Mouse (Mus musculus): ENCODE data around the gene Rsph1. TPM values are rescaled to one million over a fixed set of nuclear protein-coding genes. Genes with fewer than 3 reads are reported as not detected.
A peak's percentile ranks its signal among the peaks of the same experiment; 100 is the strongest.

Gene Rsph1
- polyA plus RNA-seq, 1 experiment = 1.6 TPM

- Histone ChIP-seq H3K4me1 (ENCODE audit: control insufficient read depth, insufficient read depth, low read length) (no peaks in the 10 kb centered on the region), H3K4me3 (ENCODE audit: insufficient read depth, low read length) (no peak overlapping the region), H3K27ac (ENCODE audit: insufficient read depth, low read length) (no peak overlapping the region)
- TF ChIP-seq CTCF (IDR thresholded peaks at IDR 0.05; ENCODE audit: borderline replicate concordance, insufficient read depth, low read length) = no peak
- TF ChIP-seq POLR2A (IDR thresholded peaks at IDR 0.05; ENCODE audit: low read depth, low read length) = no peak
Measured at GRCm38 (mm10) chr17:31261352-31261751, 15.8 kb downstream of the Rsph1 start.

- no peak overlapping the region for H3K4me3 ChIP-seq (ENCODE audit: insufficient read depth, low read length)
- H3K4me1 ChIP-seq (ENCODE audit: control insufficient read depth, insufficient read depth, low read length) = no peaks in the 10 kb centered on the region
- TF ChIP-seq POLR2A (IDR thresholded peaks at IDR 0.05; ENCODE audit: low read depth, low read length) (no peak), CTCF (IDR thresholded peaks at IDR 0.05; ENCODE audit: borderline replicate concordance, insufficient read depth, low read length) (no peak)
- H3K27ac ChIP-seq (ENCODE audit: insufficient read depth, low read length) = no peak overlapping the region
Measured at GRCm38 (mm10) chr17:31260430-31260829, 16.8 kb downstream of the Rsph1 start.

- no peak overlapping the region for H3K4me3 ChIP-seq (ENCODE audit: insufficient read depth, low read length)
Measured at GRCm38 (mm10) chr17:31259825-31260224, 17.4 kb downstream of the Rsph1 start.

GRCm38 (mm10) chr17:31259145-31259544 lies 18.0 kb downstream of the Rsph1 start:
- TF ChIP-seq CTCF (IDR thresholded peaks at IDR 0.05; ENCODE audit: borderline replicate concordance, insufficient read depth, low read length) (no peak), POLR2A (IDR thresholded peaks at IDR 0.05; ENCODE audit: low read depth, low read length) (no peak)
- Histone ChIP-seq H3K4me1 (ENCODE audit: control insufficient read depth, insufficient read depth, low read length) (no peaks in the 10 kb centered on the region), H3K4me3 (ENCODE audit: insufficient read depth, low read length) (no peak overlapping the region), H3K27ac (ENCODE audit: insufficient read depth, low read length) (no peak overlapping the region)

More at GRCm38 (mm10) chr17:31259825-31260224, 17.4 kb downstream of the Rsph1 start:
- TF ChIP-seq CTCF (IDR thresholded peaks at IDR 0.05; ENCODE audit: borderline replicate concordance, insufficient read depth, low read length) = no peak
- no peak for TF ChIP-seq POLR2A (IDR thresholded peaks at IDR 0.05; ENCODE audit: low read depth, low read length)
- H3K4me1 ChIP-seq (ENCODE audit: control insufficient read depth, insufficient read depth, low read length) = no peaks in the 10 kb centered on the region
- H3K27ac ChIP-seq (ENCODE audit: insufficient read depth, low read length) = no peak overlapping the region

- H3K4me3 ChIP-seq (ENCODE audit: insufficient read depth, low read length) = no peak overlapping the region
- H3K27ac ChIP-seq (ENCODE audit: insufficient read depth, low read length) = no peak overlapping the region
- H3K4me1 ChIP-seq (ENCODE audit: control insufficient read depth, insufficient read depth, low read length) = no peaks in the 10 kb centered on the region
- TF ChIP-seq POLR2A (IDR thresholded peaks at IDR 0.05; ENCODE audit: low read depth, low read length) (no peak), CTCF (IDR thresholded peaks at IDR 0.05; ENCODE audit: borderline replicate concordance, insufficient read depth, low read length) (no peak)
Measured at GRCm38 (mm10) chr17:31258310-31258865, 18.8 kb downstream of the Rsph1 start.

GRCm38 (mm10) chr17:31257898-31258297 lies 19.3 kb downstream of the Rsph1 start:
- Histone ChIP-seq H3K4me1 (ENCODE audit: control insufficient read depth, insufficient read depth, low read length) (no peaks in the 10 kb centered on the region), H3K4me3 (ENCODE audit: insufficient read depth, low read length) (no peak overlapping the region), H3K27ac (ENCODE audit: insufficient read depth, low read length) (no peak overlapping the region)
- TF ChIP-seq POLR2A (IDR thresholded peaks at IDR 0.05; ENCODE audit: low read depth, low read length) = no peak
- no peak for TF ChIP-seq CTCF (IDR thresholded peaks at IDR 0.05; ENCODE audit: borderline replicate concordance, insufficient read depth, low read length)

GRCm38 (mm10) chr17:31257149-31257548 lies 20.0 kb downstream of the Rsph1 start:
- no peaks in the 10 kb centered on the region for H3K4me1 ChIP-seq (ENCODE audit: control insufficient read depth, insufficient read depth, low read length)
- H3K4me3 ChIP-seq (ENCODE audit: insufficient read depth, low read length) = no peak overlapping the region
- H3K27ac ChIP-seq (ENCODE audit: insufficient read depth, low read length) = no peak overlapping the region
- TF ChIP-seq CTCF (IDR thresholded peaks at IDR 0.05; ENCODE audit: borderline replicate concordance, insufficient read depth, low read length) = no peak
- no peak for TF ChIP-seq POLR2A (IDR thresholded peaks at IDR 0.05; ENCODE audit: low read depth, low read length)

- TF ChIP-seq POLR2A (IDR thresholded peaks at IDR 0.05; ENCODE audit: low read depth, low read length) = no peak
- TF ChIP-seq CTCF (IDR thresholded peaks at IDR 0.05; ENCODE audit: borderline replicate concordance, insufficient read depth, low read length) = peak; percentile 59
- H3K27ac ChIP-seq (ENCODE audit: insufficient read depth, low read length) = no peak overlapping the region
- H3K4me1 ChIP-seq (ENCODE audit: control insufficient read depth, insufficient read depth, low read length) = no peaks in the 10 kb centered on the region
- H3K4me3 ChIP-seq (ENCODE audit: insufficient read depth, low read length) = no peak overlapping the region
Measured at GRCm38 (mm10) chr17:31254463-31254931, 22.7 kb downstream of the Rsph1 start.

GRCm38 (mm10) chr17:31253951-31254350 lies 23.2 kb downstream of the Rsph1 start:
- no peak overlapping the region for H3K4me3 ChIP-seq (ENCODE audit: insufficient read depth, low read length)
- TF ChIP-seq POLR2A (IDR thresholded peaks at IDR 0.05; ENCODE audit: low read depth, low read length) (no peak), CTCF (IDR thresholded peaks at IDR 0.05; ENCODE audit: borderline replicate concordance, insufficient read depth, low read length) (no peak)
- no peaks in the 10 kb centered on the region for H3K4me1 ChIP-seq (ENCODE audit: control insufficient read depth, insufficient read depth, low read length)
- no peak overlapping the region for H3K27ac ChIP-seq (ENCODE audit: insufficient read depth, low read length)

- no peaks in the 10 kb centered on the region for H3K4me1 ChIP-seq (ENCODE audit: control insufficient read depth, insufficient read depth, low read length)
- H3K4me3 ChIP-seq (ENCODE audit: insufficient read depth, low read length) = no peak overlapping the region
- TF ChIP-seq CTCF (IDR thresholded peaks at IDR 0.05; ENCODE audit: borderline replicate concordance, insufficient read depth, low read length) (no peak), POLR2A (IDR thresholded peaks at IDR 0.05; ENCODE audit: low read depth, low read length) (no peak)
- no peak overlapping the region for H3K27ac ChIP-seq (ENCODE audit: insufficient read depth, low read length)
Measured at GRCm38 (mm10) chr17:31247144-31247543, 30.0 kb downstream of the Rsph1 start.
